Mouse (Mus musculus): ENCODE measurements around the gene Zfp790. TPM values are rescaled to one million over a fixed set of nuclear protein-coding genes. Genes with fewer than 3 reads are reported as not detected.

Zfp790 gene
- polyA plus RNA-seq (2012; ENCODE audit: insufficient read depth, insufficient read length, low replicate concordance, missing spikeins), result not detected in 2 replicates

- H3K4me1 ChIP-seq (ENCODE audit: control insufficient read depth, insufficient read depth, low read length), result peaks cover 8% of the 10 kb centered on the region
- no peak for TF ChIP-seq CTCF (IDR thresholded peaks at IDR 0.05; ENCODE audit: insufficient read depth, low read depth, low read length)
- TF ChIP-seq POLR2A (IDR thresholded peaks at IDR 0.05; ENCODE audit: insufficient read depth, low read depth, low read length), result peak; percentile 59
- WGBS, result under 1% methylated on average over 26 of the region's 26 CpGs
- peak within 1 kb of the TSS; percentile 64 for H3K27ac ChIP-seq (ENCODE audit: insufficient read depth, low read depth, low read length)
- peak within 1 kb of the TSS; percentile 69 for H3K4me3 ChIP-seq (ENCODE audit: insufficient read depth, low read depth, low read length)
These were observed at the start of gene Zfp790 for GRCm38 (mm10) chr7:29815910-29816429. TSS of gene Zfp790 (plus strand) at chr7:29816114.

- TF ChIP-seq POLR2A (IDR thresholded peaks at IDR 0.05; ENCODE audit: insufficient read depth, low read depth, low read length) (peak; percentile 42; the same call in 1 of the 2 replicates), CTCF (IDR thresholded peaks at IDR 0.05; ENCODE audit: insufficient read depth, low read depth, low read length) (no peak)
- peaks cover 4% of the 10 kb centered on the region; the same call in 1 of the 2 replicates for H3K4me1 ChIP-seq (ENCODE audit: control insufficient read depth, insufficient read depth, low read length)
- H3K27ac ChIP-seq (ENCODE audit: insufficient read depth, low read depth, low read length), result peak overlapping the region; percentile 68
- H3K4me3 ChIP-seq (ENCODE audit: insufficient read depth, low read depth, low read length), result peak overlapping the region; percentile 48
- WGBS, result under 1% methylated on average over 15 of the region's 15 CpGs
These were observed 48.7 kb upstream of the Zfp790 start for GRCm38 (mm10) chr7:29767058-29767686.

- peak within 1 kb of the TSS; percentile 67 for H3K4me3 ChIP-seq (ENCODE audit: insufficient read depth, low read depth, low read length)
- H3K4me1 ChIP-seq (ENCODE audit: control insufficient read depth, insufficient read depth, low read length), result peaks cover 4% of the 10 kb centered on the region; the same call in 1 of the 2 replicates
- H3K27ac ChIP-seq (ENCODE audit: insufficient read depth, low read depth, low read length), result peak within 1 kb of the TSS; percentile 94
- WGBS, result under 1% methylated on average over 32 of the region's 32 CpGs
- TF ChIP-seq POLR2A (IDR thresholded peaks at IDR 0.05; ENCODE audit: insufficient read depth, low read depth, low read length), result no peak
- TF ChIP-seq CTCF (IDR thresholded peaks at IDR 0.05; ENCODE audit: insufficient read depth, low read depth, low read length), result no peak
These were observed 47.6 kb upstream of the Zfp790 start, which contains the start of gene Zfp84 for GRCm38 (mm10) chr7:29768090-29768900. TSS of gene Zfp84 (plus strand) at chr7:29768552.

- WGBS, result 4% methylated on average over 10 of the region's 10 CpGs
These were observed 46.9 kb upstream of the Zfp790 start for GRCm38 (mm10) chr7:29768980-29769379.

GRCm38 (mm10) chr7:29773503-29773902, 42.4 kb upstream of the Zfp790 start:
- H3K4me3 ChIP-seq (ENCODE audit: insufficient read depth, low read depth, low read length), result no peak overlapping the region
- TF ChIP-seq CTCF (IDR thresholded peaks at IDR 0.05; ENCODE audit: insufficient read depth, low read depth, low read length) (no peak), POLR2A (IDR thresholded peaks at IDR 0.05; ENCODE audit: insufficient read depth, low read depth, low read length) (no peak)
- WGBS, result 86% methylated on average over 7 of the region's 7 CpGs
- 0 out of 2 replicates have a peak, but pooled peaks cover 2% of the 10 kb centered on the region for H3K4me1 ChIP-seq (ENCODE audit: control insufficient read depth, insufficient read depth, low read length)
- no peak overlapping the region for H3K27ac ChIP-seq (ENCODE audit: insufficient read depth, low read depth, low read length)

More at GRCm38 (mm10) chr7:29768980-29769379, 46.9 kb upstream of the Zfp790 start:
- H3K27ac ChIP-seq (ENCODE audit: insufficient read depth, low read depth, low read length), result no peak overlapping the region
- H3K4me3 ChIP-seq (ENCODE audit: insufficient read depth, low read depth, low read length), result peak overlapping the region; percentile 67
- TF ChIP-seq POLR2A (IDR thresholded peaks at IDR 0.05; ENCODE audit: insufficient read depth, low read depth, low read length) (no peak), CTCF (IDR thresholded peaks at IDR 0.05; ENCODE audit: insufficient read depth, low read depth, low read length) (no peak)
- H3K4me1 ChIP-seq (ENCODE audit: control insufficient read depth, insufficient read depth, low read length), result peaks cover 6% of the 10 kb centered on the region; the same call in 1 of the 2 replicates

GRCm38 (mm10) chr7:29774371-29774770, 41.5 kb upstream of the Zfp790 start:
- Histone ChIP-seq H3K4me3 (ENCODE audit: insufficient read depth, low read depth, low read length) (no peak overlapping the region), H3K27ac (ENCODE audit: insufficient read depth, low read depth, low read length) (no peak overlapping the region), H3K4me1 (ENCODE audit: control insufficient read depth, insufficient read depth, low read length) (0 out of 2 replicates have a peak, but pooled peaks cover 2% of the 10 kb centered on the region)
- TF ChIP-seq CTCF (IDR thresholded peaks at IDR 0.05; ENCODE audit: insufficient read depth, low read depth, low read length) (no peak), POLR2A (IDR thresholded peaks at IDR 0.05; ENCODE audit: insufficient read depth, low read depth, low read length) (no peak)
- 83% methylated on average over 3 of the region's 3 CpGs for WGBS

GRCm38 (mm10) chr7:29776568-29776967, 39.3 kb upstream of the Zfp790 start:
- WGBS, result 94% methylated on average over 19 of the region's 19 CpGs
- TF ChIP-seq POLR2A (IDR thresholded peaks at IDR 0.05; ENCODE audit: insufficient read depth, low read depth, low read length), result no peak
- TF ChIP-seq CTCF (IDR thresholded peaks at IDR 0.05; ENCODE audit: insufficient read depth, low read depth, low read length), result no peak
- Histone ChIP-seq H3K4me1 (ENCODE audit: control insufficient read depth, insufficient read depth, low read length) (0 out of 2 replicates have a peak, but pooled peaks cover 2% of the 10 kb centered on the region), H3K27ac (ENCODE audit: insufficient read depth, low read depth, low read length) (no peak overlapping the region), H3K4me3 (ENCODE audit: insufficient read depth, low read depth, low read length) (no peak overlapping the region)

- 92% methylated on average over 10 of the region's 10 CpGs for WGBS
- Histone ChIP-seq H3K27ac (ENCODE audit: insufficient read depth, low read depth, low read length) (no peak overlapping the region), H3K4me3 (ENCODE audit: insufficient read depth, low read depth, low read length) (no peak overlapping the region), H3K4me1 (ENCODE audit: control insufficient read depth, insufficient read depth, low read length) (0 out of 2 replicates have a peak, but pooled peaks cover 2% of the 10 kb centered on the region)
- TF ChIP-seq CTCF (IDR thresholded peaks at IDR 0.05; ENCODE audit: insufficient read depth, low read depth, low read length), result no peak
These were observed 38.5 kb upstream of the Zfp790 start for GRCm38 (mm10) chr7:29777372-29777771.

Measured in olfactory bulb, adult 2 months (tissue).